Mouse (Mus musculus): Measurements from ENCODE around the gene Pbxip1.

GRCm38 (mm10) chr3:89408448-89408847 is 28.1 kb upstream of the Pbxip1 start:
- no peak for TF ChIP-seq CTCF (IDR thresholded peaks at IDR 0.05; ENCODE audit: extremely low read depth, insufficient read length, insufficient replicate concordance, low read depth, low read length)
- no peak for TF ChIP-seq POLR2A (IDR thresholded peaks at IDR 0.05; ENCODE audit: low read depth, low read length)
